Mouse (Mus musculus) embryonic facial prominence, embryonic 10.5 days (tissue): ENCODE measurements around the gene Clcn5. TPM values are rescaled to one million over a fixed set of nuclear protein-coding genes. Genes with fewer than 3 reads are reported as not detected.

Source experiments
- DNase-seq: peaks from one replicate; pipeline ENCODE4 v3.0.0-alpha.2; 2017; ENCODE audit warnings: low spot score
- H3K27ac ChIP-seq: fragments of 300-500 bp; sonication (generic); replicated peaks from 2 replicates; pipeline ENCODE4 v1.5.1; 2016; ENCODE audit warnings: mild to moderate bottlenecking
- H3K27me3 ChIP-seq: fragments of 300-500 bp; sonication (generic); replicated peaks from 2 replicates; pipeline ENCODE4 v1.6.1; 2016; ENCODE audit warnings: low read depth, mild to moderate bottlenecking; ENCODE audit not compliant: poor library complexity, severe bottlenecking
- H3K36me3 ChIP-seq: fragments of 300-500 bp; sonication (generic); replicated peaks from 2 replicates; pipeline ENCODE4 v1.6.1; 2016; ENCODE audit warnings: mild to moderate bottlenecking, moderate library complexity
- H3K4me1 ChIP-seq: fragments of 300-500 bp; sonication (generic); 2 replicates; pipeline ENCODE4 v1.6.1; 2016
- H3K4me3 ChIP-seq: fragments of 300-500 bp; sonication (generic); 2 replicates; pipeline ENCODE4 v1.5.1; 2016; ENCODE audit warnings: mild to moderate bottlenecking, moderate library complexity
- H3K9me3 ChIP-seq: fragments of 300-500 bp; sonication (generic); 2 replicates; pipeline ENCODE4 v1.6.1; 2016; ENCODE audit warnings: mild to moderate bottlenecking
- WGBS: fragments of 180-500 bp; shearing (Covaris S2); methylation state at CpG from one replicate; pipeline ENCODE4 v1.1.7; 2016; 5-methylcytosine and 5-hydroxymethylcytosine counted together
- microRNA counts: library from miRNA; unstranded; fragments of <30 nt; microRNA quantifications from one replicate; lab custom pipeline; 2017
- microRNA-seq: library from miRNA; unstranded; fragments of <30 nt; microRNA quantifications from one replicate; pipeline ENCODE4, GENCODE M21; 2017
- polyA plus RNA-seq: library from polyadenylated mRNA; unstranded; fragments of >200 nt; fragmentation: Nextera tagmentation; extraction: Ambion mirVana; gene quantifications from 2 replicates; pipeline ENCODE4 v1.2.1, GENCODE M21; 2016

Gene Clcn5
- polyA plus RNA-seq, 1 experiment from 2014 or later = 19.4 TPM

- peaks cover 16% of the 10 kb centered on the region for H3K36me3 ChIP-seq
- DNase-seq = peak; percentile 13
- no peaks in the 10 kb centered on the region for H3K4me1 ChIP-seq
- 31% methylated on average over 10 of the region's 10 CpGs for WGBS
- H3K9me3 ChIP-seq = no peaks in the 10 kb centered on the region
- H3K27ac ChIP-seq = peak overlapping the region; percentile 87
- H3K4me3 ChIP-seq = peak overlapping the region; percentile 55
- H3K27me3 ChIP-seq = no peaks in the 10 kb centered on the region
Observed at GRCm38 (mm10) chrX:7187455-7188310, 131.5 kb downstream of the Clcn5 start.

GRCm38 (mm10) chrX:7170156-7170555 lies 149.0 kb downstream of the Clcn5 start:
- H3K4me1 ChIP-seq = no peaks in the 10 kb centered on the region
- no peaks in the 10 kb centered on the region for H3K9me3 ChIP-seq
- no peaks in the 10 kb centered on the region for H3K27me3 ChIP-seq
- DNase-seq = no peak
- H3K27ac ChIP-seq = no peak overlapping the region
- H3K36me3 ChIP-seq = peaks cover 37% of the 10 kb centered on the region
- no peak overlapping the region for H3K4me3 ChIP-seq
- 89% methylated on average over 5 of the region's 5 CpGs for whole genome bisulfite sequencing

GRCm38 (mm10) chrX:7168799-7169198 lies 150.4 kb downstream of the Clcn5 start:
- Histone ChIP-seq H3K36me3 (peaks cover 39% of the 10 kb centered on the region), H3K27ac (no peak overlapping the region), H3K9me3 (no peaks in the 10 kb centered on the region), H3K4me3 (no peak overlapping the region), H3K4me1 (no peaks in the 10 kb centered on the region), H3K27me3 (no peaks in the 10 kb centered on the region)
- WGBS = 89% methylated on average over 5 of the region's 5 CpGs
- no peak for DNase-seq

- Histone ChIP-seq H3K27ac (no peak overlapping the region), H3K9me3 (no peaks in the 10 kb centered on the region), H3K4me3 (no peak overlapping the region), H3K27me3 (no peaks in the 10 kb centered on the region), H3K4me1 (no peaks in the 10 kb centered on the region), H3K36me3 (peaks cover 51% of the 10 kb centered on the region)
- WGBS = 91% methylated on average over 3 of the region's 3 CpGs
- DNase-seq = no peak
Observed at GRCm38 (mm10) chrX:7157976-7158375, 161.2 kb downstream of the Clcn5 start.

- no peak for DNase-seq
- no peaks in the 10 kb centered on the region for H3K9me3 ChIP-seq
- H3K4me1 ChIP-seq = no peaks in the 10 kb centered on the region
- no peaks in the 10 kb centered on the region for H3K27me3 ChIP-seq
- H3K27ac ChIP-seq = no peak overlapping the region
- 66% methylated on average over 6 of the region's 6 CpGs for WGBS
- H3K36me3 ChIP-seq = peaks cover 36% of the 10 kb centered on the region
- no peak overlapping the region for H3K4me3 ChIP-seq
Observed at GRCm38 (mm10) chrX:7156026-7156732, 163.0 kb downstream of the Clcn5 start.

- H3K4me1 ChIP-seq = no peaks in the 10 kb centered on the region
- H3K36me3 ChIP-seq = no peaks in the 10 kb centered on the region
- DNase-seq = no peak
- H3K27ac ChIP-seq = no peak overlapping the region
- 80% methylated on average over 4 of the region's 4 CpGs for WGBS
- no peaks in the 10 kb centered on the region for H3K27me3 ChIP-seq
- H3K9me3 ChIP-seq = no peaks in the 10 kb centered on the region
- H3K4me3 ChIP-seq = no peak overlapping the region
Observed at GRCm38 (mm10) chrX:7150129-7150528, 169.0 kb downstream of the Clcn5 start.

- H3K4me1 ChIP-seq = no peaks in the 10 kb centered on the region
- H3K27me3 ChIP-seq = no peaks in the 10 kb centered on the region
- H3K9me3 ChIP-seq = no peaks in the 10 kb centered on the region
- H3K36me3 ChIP-seq = no peaks in the 10 kb centered on the region
- no peak overlapping the region for H3K4me3 ChIP-seq
- H3K27ac ChIP-seq = no peak overlapping the region
- 52% methylated on average over 7 of the region's 7 CpGs for WGBS
- no peak for DNase-seq
Observed at GRCm38 (mm10) chrX:7146156-7146555, 173.0 kb downstream of the Clcn5 start.

- Histone ChIP-seq H3K4me3 (no peak overlapping the region), H3K27ac (no peak overlapping the region), H3K4me1 (0 out of 2 replicates have a peak, but pooled peaks cover under 1% of the 10 kb centered on the region), H3K36me3 (no peaks in the 10 kb centered on the region), H3K27me3 (no peaks in the 10 kb centered on the region), H3K9me3 (no peaks in the 10 kb centered on the region)
- no peak for DNase-seq
- WGBS = 79% methylated on average over 4 of the region's 4 CpGs
Observed at GRCm38 (mm10) chrX:7121618-7122280, 197.4 kb downstream of the Clcn5 start.

GRCm38 (mm10) chrX:7114885-7115284 lies 204.3 kb downstream of the Clcn5 start:
- H3K36me3 ChIP-seq = no peaks in the 10 kb centered on the region
- no peak for DNase-seq
- no peak overlapping the region for H3K4me3 ChIP-seq
- no peaks in the 10 kb centered on the region for H3K27me3 ChIP-seq
- no peak overlapping the region for H3K27ac ChIP-seq
- H3K4me1 ChIP-seq = no peaks in the 10 kb centered on the region
- WGBS = 90% methylated on average over 3 of the region's 3 CpGs
- H3K9me3 ChIP-seq = no peaks in the 10 kb centered on the region

MicroRNAs within 50 kb of the gene (microRNA counts, 519-probe panel; counts per million panel counts)
- 188 counts per million, percentile 57 among the panel's probes with 10 or more counts for microRNA mmu-miR-188-3p (lab: Ali Mortazavi, UCI)
- 188 counts per million, percentile 57 among the panel's probes with 10 or more counts for microRNA mmu-miR-188-5p (lab: Ali Mortazavi, UCI)
- 4,203 counts per million, percentile 79 among the panel's probes with 10 or more counts for microRNA mmu-miR-362-3p (lab: Ali Mortazavi, UCI)
- microRNA mmu-miR-362-5p (lab: Ali Mortazavi, UCI) = 2,684 counts per million, percentile 66 among the panel's probes with 10 or more counts
- 188 counts per million, percentile 57 among the panel's probes with 10 or more counts for microRNA mmu-miR-500 (lab: Ali Mortazavi, UCI)
- microRNA mmu-miR-501-3p (lab: Ali Mortazavi, UCI) = 188 counts per million, percentile 57 among the panel's probes with 10 or more counts
- microRNA mmu-miR-501-5p (lab: Ali Mortazavi, UCI) = 188 counts per million, percentile 57 among the panel's probes with 10 or more counts
- 188 counts per million, percentile 57 among the panel's probes with 10 or more counts for microRNA mmu-miR-532-3p (lab: Ali Mortazavi, UCI)
- microRNA mmu-miR-532-5p (lab: Ali Mortazavi, UCI) = 5,157 counts per million, percentile 88 among the panel's probes with 10 or more counts

Small RNAs within 50 kb of the gene (microRNA-seq; reads per million reads assigned to microRNA genes)
- 2,329 reads per million, percentile 83 among the genes with 10 or more reads in this experiment for gene Mir188
- 134 reads per million, percentile 52 among the genes with 10 or more reads in this experiment for gene Mir362
- 169 reads per million, percentile 54 among the genes with 10 or more reads in this experiment for gene Mir500
- 711 reads per million, percentile 72 among the genes with 10 or more reads in this experiment for gene Mir501
- gene Mir532 = 2,722 reads per million, percentile 85 among the genes with 10 or more reads in this experiment

Other genes with a start within 250 kb of the Clcn5 start
- gene Usp27x, start 56.5 kb upstream of the Clcn5 start, polyA plus RNA-seq = 0.57 and 0.64 TPM in 2 replicates